Mouse (Mus musculus) C2C12 (cell line): ENCODE results near the gene Yap1.

Experiments
- CTCF ChIP-seq: IDR thresholded peaks from one replicate; pipeline ENCODE4 v1.5.1; 2011; ENCODE audit not compliant: control insufficient read depth, insufficient read depth, insufficient read length
- MAX ChIP-seq: IDR thresholded peaks from one replicate; pipeline ENCODE4 v1.6.1; 2011; ENCODE audit warnings: mild to moderate bottlenecking, control low read depth
- MYOG ChIP-seq: IDR thresholded peaks from one replicate; pipeline ENCODE4 v1.6.1; 2011; ENCODE audit not compliant: control insufficient read depth, insufficient read length; ENCODE audit errors: extremely low read depth

DNA sequence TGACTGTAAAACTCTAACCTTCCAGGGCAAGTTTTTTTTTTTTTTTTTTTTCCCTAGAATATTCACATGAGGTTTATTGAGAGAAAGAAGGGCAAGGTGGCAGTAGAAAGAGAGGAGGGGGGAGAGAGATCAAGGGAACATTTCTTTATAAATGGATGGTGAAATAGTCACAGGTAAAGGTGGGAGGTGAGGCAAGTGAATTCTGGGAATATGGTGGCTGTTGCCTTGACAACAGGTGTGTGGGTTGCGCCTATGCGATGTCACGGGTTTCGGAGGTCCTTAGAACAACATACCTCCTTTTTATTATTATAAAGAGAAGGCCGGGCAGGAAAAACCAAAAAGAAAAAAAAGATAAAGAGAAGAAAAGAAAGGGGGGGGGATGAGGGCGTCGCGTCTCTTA lies 89.5 kb downstream of the Yap1 start:
- TF ChIP-seq MAX: no peak
- TF ChIP-seq CTCF: no peak
- TF ChIP-seq MYOG: no peak
